Mouse (Mus musculus) lung, adult 18-20 months (tissue): ENCODE measurements at regions not wholly inside any gene's neighbourhood (a gene's known extent, or its start where the extent isn't known, plus 50 kb on each side); places are given as distances from the start of the nearest gene placed in this dataset.

ENCODE experiments used
- DNase-seq, 2 experiments: peaks; one replicate each; pipeline ENCODE4 v3.0.0; 2022; ENCODE audit warnings: mixed read lengths in 2 of 2

DNA sequence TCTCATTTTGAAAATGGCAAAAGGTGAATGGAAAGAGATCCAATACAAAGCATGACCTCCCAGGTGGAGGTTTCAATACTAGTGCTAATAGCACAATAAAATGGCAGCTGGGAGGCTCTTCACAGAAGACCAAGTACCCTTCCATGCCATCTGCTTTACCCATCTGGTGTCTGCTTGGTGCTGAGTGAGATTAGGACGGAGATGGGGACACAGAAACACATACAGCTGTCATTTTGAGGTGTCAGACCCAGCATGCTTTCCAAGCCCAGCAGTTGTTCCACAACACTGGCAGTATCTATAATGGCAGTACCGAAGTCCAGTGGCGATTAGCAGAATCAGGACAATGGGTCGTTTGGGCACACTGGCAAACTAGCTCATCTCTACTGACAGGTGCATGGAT lies 118.9 kb upstream of the 1700064H15Rik start:
- DNase-seq: no peak

DNA sequence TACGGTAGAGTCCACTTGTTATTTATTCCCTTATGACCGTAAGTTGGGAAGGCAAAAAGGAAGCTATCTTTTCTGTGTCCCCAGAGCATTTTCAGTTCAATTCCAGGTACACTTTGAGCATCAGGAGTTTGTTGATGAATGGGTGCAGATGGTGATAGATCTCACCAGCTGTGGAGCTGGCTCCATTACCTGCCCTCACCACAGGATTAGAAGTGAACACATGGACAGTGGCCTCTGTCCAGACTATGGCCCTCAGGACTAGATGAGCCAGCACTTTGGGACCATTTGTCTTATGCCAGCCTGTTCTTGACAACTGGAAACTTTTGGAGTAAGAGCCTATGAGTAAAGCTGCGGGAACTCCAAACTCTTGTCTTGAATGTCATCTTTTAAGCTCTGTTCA lies 123.5 kb upstream of the 1700064H15Rik start:
- DNase-seq: no peak

DNA sequence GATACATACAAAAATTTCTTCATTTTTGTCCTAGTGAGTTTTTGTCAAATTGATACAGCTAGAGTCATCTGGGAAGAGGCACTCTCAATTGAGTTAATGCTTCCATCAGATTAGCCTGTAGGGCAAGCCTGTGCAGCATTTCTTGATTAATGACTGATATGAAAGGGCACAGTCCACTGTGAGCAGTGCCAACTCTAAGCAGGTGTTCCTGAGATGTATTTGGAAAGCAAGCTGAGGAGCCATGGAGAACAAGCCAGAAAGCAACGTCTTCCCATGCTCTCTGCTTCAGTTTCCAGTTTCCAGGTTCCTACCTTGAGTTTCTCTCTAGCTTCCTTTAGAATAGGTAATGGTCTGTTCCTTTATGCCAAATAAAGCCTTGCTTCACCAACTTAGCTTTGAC lies 125.5 kb upstream of the 1700064H15Rik start:
- DNase-seq: no peak

DNA sequence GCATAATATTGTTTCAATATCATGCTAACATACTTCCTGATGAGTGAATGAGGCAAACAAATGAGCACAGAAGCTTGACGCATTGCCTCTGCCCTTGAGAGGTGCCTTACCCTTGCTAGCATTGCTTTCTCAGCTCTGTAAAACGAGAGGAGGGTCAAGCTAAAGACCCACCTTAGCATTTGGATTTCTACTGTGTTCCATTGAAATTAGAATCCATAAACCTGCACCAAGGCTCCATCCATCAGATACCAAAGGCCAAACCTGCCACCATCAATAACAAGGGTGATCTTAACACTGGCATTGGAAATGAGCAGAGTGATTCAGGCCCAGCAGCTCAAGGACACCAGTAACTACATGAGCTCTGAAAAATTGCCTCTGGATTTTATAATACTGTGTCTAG lies 126.2 kb upstream of the 1700064H15Rik start:
- DNase-seq: no peak

DNA sequence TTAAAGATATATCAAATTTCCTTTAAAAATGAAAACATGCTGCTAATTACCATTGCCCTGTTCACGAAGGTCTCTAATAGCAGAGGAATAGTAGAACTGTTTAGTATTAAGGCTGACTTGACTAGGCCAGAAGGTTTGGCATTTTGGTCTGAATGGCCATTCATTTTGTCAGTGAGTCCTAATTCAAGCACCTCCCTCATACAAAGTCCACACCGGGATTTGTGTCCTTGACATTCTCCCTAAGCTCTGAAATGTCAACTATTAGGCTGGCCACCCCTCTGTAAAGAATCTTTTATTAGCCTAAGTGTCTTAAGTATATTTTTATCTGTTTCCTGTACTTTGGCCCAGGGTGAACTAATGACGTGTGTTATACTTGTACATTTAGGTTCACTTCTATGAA lies 126.7 kb upstream of the 1700064H15Rik start:
- DNase-seq: no peak

DNA sequence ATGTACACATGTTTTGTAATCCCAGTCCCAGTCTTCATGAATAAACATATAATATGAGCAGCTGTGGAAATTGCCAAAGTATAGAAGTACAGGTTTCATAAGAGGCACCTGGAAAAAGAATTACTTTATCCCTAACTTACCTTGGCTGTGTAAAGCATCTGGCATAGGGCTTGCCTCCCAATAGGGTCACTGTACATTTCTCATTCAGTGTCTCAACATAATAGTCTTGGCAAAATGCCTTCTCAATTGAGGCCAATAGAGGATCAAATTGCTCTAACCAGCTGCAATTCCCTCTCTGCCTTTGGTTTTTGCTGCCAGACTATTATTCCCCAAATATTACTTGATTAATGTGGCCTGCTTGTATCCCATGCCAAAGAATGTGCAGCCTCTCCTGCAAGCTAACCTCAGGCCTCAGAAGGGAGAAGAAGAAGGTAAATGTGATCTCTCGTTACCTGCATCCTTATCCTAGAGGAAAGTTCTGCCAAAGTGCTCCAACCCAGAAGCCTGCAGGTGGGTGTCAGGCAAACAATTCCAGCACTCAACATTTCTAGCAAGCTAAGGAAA lies 158.2 kb upstream of the Cp start:
- DNase-seq: no peak

DNA sequence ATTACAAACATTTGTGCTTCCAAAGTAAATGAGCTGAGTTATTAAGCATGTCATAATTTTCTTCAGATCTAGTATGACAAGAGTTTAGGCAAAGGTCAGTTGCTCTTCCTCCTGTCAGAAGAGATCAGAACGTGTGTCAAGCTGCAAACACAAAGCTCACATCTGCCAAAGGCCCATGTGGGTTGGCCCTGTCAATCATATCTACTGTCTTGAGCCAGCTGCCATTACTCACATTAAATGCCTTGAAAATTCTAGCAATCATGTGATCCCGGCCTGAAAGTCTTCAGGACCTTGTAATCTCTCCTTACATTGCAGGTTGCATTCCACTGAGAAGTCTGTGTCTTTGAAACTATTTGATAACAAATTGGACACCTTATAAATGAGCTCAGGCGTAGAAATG lies 146.8 kb upstream of the Cp start:
- DNase-seq: no peak

DNA sequence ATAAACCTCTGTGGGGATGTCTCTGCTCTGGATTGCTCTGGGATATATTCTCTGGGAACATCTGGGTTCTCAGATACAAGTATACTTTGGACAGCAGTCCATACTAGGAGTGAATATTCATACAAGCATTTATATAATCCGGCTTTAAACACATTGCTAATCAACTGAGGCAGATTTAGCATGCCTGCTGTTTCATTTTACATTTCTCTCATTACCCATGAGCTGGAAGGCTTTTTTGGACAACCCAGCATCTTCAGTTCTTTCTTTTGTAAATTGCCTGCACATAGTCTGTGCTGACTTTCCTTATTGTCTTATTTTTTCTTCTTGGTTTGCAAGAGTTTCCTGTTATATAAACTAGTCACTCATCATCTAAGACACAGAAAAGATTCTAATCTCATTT lies 131.9 kb upstream of the Cp start:
- no peak for DNase-seq

DNA sequence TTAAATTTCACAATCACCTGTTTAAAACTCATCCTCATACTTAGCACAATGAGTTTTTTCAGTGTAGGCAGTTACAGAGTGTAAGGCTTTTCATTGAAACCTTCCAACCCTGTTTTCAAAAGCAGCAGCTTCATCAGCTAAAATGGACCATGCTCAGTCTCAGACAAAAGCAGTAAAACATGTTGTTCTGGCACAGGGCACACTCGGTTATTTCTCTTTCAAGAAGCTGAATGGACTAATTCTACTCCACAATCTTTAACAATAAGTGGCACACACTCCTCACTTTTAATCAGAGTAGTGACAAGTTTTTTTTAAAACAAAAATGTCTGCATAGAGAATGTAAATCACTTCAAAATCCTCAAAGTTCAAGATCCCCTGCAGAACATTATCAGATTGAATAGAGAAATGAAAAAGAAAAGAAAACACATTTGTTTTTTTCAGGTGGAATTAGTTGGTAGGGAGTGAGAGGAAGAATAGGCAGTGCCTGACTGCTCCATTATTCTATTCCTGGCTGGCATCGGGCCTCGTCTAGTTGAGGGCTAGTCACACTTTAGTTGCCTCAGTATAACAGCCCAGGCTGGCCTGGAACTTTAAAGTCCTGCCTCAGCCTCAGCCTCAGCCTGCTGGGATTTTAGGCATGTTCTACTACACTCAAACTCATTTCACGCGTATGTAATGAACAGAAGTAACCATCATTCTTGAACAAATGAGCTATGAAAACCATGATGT lies 128.2 kb upstream of the Cp start:
- DNase-seq: no peak

DNA sequence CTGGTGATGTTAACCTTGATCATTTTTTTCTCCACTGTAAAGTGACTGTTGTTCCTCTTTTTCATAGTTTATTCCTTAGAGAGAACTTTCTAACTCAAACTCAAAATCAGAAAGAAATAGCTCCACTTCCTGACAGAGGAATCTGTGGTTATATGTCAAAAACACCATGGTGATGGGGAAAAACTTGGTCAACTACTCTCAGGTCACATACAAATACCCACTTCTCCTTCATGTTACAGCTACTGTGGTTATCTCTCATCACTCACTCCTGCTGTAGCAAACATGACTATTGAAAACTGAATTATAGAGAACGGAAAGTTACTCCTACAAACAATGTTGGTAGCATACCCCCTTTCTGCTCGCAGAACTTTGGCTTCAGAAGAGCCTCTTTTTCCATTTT lies 127.1 kb upstream of the Cp start:
- no peak for DNase-seq

DNA sequence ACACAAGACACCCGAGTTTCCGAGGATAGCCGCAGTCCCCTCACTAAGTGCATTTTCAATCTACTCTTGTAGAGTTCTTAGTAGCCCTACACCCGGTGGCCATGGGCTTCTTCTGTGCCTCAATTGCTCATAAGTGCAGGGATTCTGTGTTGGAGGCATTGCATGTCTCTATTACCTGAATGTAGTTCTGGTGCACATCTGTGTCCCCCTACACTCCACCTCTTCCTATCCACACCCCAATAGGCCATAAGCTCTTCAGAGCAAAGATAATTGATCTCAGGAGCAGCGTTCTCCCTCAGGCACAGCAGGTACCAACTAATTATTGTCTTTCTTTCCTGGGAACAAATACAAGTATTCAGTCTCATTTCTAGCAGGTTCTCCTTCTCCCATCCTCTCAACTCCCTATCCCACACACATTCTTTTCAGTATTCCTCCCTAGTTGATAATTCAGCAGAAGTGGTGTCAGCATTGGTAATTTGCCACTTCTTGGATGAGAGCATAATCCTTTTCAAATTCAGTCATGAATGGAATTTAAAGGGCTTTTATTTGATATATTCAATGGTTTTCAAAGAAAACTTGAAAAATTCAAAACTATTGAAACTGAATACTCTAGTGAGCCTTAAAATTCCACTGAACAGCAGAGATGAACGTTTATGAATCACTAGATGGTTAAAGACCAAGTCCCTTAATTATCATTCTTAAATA lies 108.7 kb upstream of the Cp start:
- no peak for DNase-seq

DNA sequence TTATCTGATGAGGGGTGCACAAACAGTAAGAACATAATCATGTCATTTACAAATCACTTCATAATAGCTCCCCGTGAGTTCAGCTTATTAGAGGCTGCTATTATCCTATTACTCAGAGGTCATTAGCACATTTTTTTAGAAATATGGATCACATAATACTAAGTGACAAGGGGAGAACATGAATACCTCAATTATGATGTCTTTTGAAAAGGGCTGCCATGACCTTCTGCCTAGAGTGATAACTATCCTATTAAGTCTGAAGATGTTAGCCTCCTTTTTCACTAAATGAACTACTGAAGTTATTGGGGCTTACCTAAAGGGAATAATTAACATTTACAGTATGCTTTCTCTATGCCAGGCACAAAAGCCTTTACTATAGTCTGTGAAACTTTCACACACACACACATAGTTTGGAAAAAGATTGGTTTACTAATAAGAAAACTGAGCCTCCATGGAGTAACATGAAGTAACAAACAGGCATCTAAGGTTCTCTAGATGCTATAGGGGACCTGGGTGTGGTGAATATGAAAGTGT lies 108.1 kb upstream of the Cp start:
- no peak for DNase-seq

DNA sequence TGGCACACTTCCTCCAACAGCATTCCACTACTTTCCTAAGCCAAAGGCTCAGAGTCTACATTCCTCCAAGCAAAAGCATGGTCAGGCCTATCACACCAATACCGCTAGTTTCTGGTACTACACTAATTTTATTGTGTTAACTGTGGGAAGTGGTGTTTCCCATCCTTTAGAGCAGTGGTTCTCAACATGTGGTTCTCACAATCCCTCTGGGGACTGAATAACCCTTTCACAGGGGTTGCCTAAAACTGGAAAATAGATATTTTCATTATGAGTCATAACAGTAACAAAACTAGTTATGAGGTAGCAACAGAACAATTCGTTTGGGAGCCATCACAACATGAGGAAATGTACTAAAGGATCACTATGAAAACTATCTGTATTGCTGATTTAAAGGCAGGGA lies 74.2 kb upstream of the Cp start:
- DNase-seq: no peak

DNA sequence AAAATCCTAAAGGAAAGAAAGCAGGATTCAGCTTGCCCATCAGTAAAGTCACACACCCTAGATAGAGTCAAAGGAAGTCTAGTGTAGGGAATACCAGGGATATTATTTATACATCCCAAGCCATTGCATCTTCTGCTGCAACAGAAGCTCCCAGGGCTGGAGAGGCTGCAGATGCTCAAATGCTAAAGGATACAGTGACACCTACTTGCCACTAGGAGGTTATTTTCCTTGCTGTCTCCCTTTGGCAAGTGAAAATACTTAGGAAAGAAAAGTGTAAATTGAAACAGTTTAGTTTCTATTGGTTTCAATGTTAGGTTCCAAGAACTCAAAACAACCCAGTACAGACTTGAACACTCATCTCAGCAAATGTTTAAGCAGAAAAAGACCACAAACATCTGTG lies 68.4 kb upstream of the Cp start:
- DNase-seq: no peak

DNA sequence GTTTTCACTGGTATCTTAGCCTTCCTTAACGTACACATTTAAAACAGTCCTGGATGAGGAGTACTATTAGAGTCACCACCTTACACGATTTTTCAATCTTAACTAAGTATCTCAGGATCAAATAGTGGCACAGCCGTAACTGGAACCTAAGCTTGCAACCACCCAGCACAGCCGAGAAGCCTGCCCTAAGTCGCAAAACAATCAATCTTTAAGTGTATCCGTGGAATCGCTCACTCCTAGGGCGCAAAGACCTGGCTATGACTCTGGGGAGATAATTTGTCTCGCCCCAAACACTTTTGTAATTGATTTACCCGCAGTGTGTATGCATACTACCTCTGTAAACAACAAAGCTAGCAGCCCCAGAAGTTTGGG lies 62.6 kb upstream of the Cp start:
- DNase-seq: no peak

DNA sequence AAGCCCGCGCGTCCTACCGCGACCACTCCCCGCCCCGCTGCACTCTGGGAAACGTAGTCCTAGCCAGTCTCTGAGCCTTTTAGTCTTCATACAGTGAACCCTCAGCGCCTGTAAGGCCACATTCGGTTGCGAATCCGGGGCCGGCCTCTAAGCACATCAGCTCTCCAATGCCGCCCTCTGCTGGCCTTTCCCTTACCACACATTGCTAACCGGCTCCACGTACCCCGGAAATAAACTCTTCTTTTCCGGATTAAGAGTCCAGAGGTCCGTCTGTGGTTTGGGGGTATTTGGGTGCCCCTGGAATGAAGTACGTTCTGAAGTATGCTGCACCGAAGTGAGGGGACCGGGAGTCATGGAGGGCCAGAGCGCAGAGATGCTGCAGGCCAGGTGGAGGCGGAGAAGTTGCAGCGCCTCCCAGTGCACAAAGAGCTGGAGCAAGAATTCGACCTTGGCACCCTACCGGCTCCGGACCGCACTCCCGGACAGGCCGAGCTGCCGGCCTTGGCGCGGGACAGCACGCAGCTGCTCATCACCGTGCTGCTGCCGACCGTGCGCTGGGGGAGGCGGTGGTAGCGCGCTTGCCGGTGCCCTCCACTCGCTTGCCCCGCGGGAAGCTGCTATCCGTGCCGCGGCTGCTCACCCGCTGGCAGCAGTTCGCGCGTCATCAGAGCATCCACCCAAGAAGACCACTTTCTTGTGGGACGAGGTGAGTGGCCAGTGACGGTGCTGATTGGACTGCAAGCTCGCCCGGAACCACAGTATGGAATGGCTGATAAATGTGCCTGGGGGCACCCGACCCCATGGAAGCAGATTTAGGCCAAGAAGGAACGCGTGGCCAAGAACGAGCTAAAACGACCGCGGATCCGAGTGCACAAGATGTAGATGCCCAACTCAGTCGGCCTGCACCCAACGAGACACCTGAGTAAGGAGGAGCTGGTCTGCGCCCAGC lies 62.0 kb upstream of the Cp start:
- peak; percentile 96 to 97 for DNase-seq

DNA sequence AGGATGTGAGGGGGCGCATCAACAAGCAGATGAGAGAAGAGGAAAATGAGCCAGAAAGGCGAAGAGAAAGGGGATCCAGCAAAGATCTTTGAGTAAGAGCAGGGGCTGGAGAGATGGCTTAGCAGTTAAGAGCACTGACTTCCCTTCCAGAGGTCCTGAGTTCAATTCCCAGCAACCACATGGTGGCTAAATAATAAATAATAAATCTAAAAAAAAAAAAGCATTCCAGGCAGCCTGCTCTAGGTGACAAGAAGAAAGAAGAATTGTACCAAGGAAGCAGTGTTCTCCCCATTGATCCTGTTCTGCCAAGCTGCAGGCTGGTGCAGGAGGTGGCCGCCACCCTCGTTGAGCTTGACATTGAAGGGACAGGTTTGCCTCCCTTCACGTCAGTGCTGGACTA lies 61.1 kb upstream of the Cp start:
- DNase-seq: no peak

DNA sequence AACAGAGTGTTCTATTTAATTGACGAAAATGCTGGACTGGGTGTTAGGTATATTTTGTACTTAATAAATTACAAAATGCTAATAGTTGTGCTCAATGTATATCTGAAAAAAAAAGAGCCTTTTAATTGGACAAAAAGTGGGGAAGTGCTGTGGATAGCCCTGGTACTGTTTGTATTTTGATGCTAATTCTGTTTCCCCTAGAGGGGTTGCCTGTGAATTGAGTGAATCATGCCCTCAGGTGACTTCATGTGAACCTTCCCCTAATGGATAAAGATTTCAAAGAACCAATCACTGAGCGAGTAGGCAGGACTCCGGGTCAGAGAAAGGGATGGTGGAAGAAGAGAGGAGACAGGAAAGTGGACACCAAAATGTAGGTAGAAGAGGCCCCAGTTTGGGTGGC lies 59.7 kb upstream of the Cp start:
- no peak for DNase-seq

DNA sequence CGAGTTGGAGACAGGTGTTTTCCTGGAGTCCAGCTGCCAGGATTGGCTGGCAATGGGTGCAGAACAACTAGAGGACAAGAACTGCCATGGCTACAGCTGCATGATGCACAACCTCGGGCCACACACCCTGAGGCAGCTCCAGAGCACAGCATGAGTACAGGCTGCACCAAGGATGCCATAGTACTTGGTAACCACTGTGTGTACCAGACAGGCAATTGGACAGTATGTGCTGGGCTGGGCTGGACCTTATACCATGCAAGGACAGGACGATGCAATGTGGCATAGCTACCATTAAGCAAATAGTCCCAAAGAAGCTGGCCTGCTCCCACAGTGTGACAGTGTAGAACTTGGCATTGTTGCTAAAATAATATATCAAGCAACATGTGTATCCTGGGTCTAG lies 54.6 kb upstream of the Cp start:
- no peak for DNase-seq

DNA sequence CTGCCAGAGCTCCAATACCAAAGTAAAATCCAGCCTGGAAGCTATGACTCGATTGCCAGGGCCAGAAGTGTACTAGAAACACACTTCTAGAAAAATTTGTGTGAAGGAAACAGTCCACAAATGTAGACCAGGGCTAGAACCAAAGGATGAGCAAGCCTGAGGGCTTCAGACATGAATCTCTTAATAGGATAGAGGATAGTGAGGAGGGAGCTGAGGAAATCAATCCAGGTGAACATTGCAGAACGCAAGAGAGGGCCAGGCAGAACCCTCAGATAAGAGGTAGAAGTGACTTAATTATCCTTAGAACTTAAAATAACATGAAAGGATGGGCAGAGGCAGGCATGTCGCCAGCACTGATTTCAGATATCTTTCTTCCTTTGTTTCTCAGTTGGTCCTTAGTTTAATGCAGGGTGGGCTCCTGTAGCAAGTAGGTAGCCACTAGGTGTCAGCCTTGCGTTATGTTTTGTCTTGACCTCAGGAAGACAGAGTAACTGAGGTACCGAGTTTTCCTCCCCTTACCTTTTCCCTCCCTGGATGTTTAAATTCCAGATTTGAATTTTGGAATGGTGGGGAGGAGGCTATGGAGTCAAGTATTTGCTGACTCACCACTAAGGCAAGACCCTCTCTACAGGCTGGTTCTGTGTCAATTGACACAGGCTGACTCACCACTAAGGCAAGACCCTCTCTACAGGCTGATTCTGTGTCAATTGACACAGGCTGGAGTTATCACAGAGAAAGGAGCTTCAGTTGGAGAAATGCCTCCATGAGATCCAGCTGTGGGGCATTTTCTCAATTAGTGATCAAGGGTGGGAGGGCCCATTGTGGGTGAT lies 52.2 kb upstream of the Cp start:
- peak; percentile 33 to 63 for DNase-seq
